Mouse (Mus musculus) regulatory T cell (primary cell): ENCODE measurements at regions not wholly inside any gene's neighbourhood (a gene's known extent, or its start where the extent isn't known, plus 50 kb on each side); places are given as distances from the start of the nearest gene placed in this dataset.

ENCODE experiments used
- in situ Hi-C: fragments of 300-600 bp; cut with MboI, MseI; formaldehyde crosslinking; loops from one replicate; pipeline ENCODE4 v1.15.1; 2025; ENCODE audit warnings: high pct_unique_total_duplicates

GRCm38 (mm10) chr2:9184243-9184642 lies 696.8 kb upstream of the 4930412O13Rik start:
- in situ Hi-C loops: no loop called here

GRCm38 (mm10) chr2:9185780-9186483 lies 695.1 kb upstream of the 4930412O13Rik start:
- in situ Hi-C loops: no loop called here

- in situ Hi-C loops: no loop called here
Measured at GRCm38 (mm10) chr2:9193195-9193594, 687.9 kb upstream of the 4930412O13Rik start.

- in situ Hi-C loops: no loop called here
Measured at GRCm38 (mm10) chr2:9197025-9197424, 684.0 kb upstream of the 4930412O13Rik start.

GRCm38 (mm10) chr2:9207963-9208362 lies 673.1 kb upstream of the 4930412O13Rik start:
- in situ Hi-C loops: no loop called here
